ENCODE assay signal across 16 mouse cellular contexts in the genomic region with DNA sequence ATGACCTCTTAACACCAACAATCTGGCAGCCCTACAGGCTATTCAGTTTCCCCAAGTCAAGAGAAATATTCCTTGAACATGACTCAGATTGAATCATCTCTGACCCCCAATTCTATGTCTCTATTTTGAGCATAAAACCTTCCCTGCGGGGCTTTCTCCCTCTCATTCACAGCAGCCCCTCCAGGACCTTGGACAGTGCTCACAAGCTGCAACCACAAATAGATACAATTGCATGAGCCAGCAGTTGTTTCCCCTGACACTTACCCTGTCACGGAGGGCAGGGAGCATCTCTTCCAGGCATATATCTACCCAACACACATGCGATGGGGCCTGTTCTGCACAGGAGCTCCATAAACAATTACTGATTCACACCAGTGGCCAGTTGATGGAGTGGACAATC.
A peak's percentile ranks its signal among the peaks of the same experiment; 100 is the strongest.
DNase-seq lines count a peak whose midpoint lies in the region; ATAC-seq and TF ChIP-seq lines count a peak whose summit lies in the region.
"Had no signal": no experiment of that assay in that cellular context is flagged by ENCODE, and none has a peak within 500 bp of the region (broad histone marks: within the 10 kb centered on the region; RNA-seq: fewer than 3 reads in every experiment).

No protein-coding gene starts in this region.

- TF ChIP-seq CTCF in cerebellum, adult 2 months (IDR thresholded peaks at IDR 0.05; ENCODE audit: borderline replicate concordance, insufficient read depth, low read depth, low read length): no peak

- no peaks in the 10 kb centered on the region for H3K4me1 ChIP-seq in kidney, embryonic 14.5 days (ENCODE audit: control insufficient read depth, insufficient read depth, low read length)
- H3K4me1 ChIP-seq in cerebellum, adult 2 months (ENCODE audit: control insufficient read depth, insufficient read depth, low read length): no peaks in the 10 kb centered on the region
- H3K4me1 ChIP-seq: forebrain, embryonic 12.5 days; liver, embryonic 13.5 days; midbrain, embryonic 12.5 days had no signal

- peak; percentile 54 for DNase-seq in adrenal gland, postnatal 10 days
- DNase-seq in adrenal gland, adult 2 months: no peak
- peak; percentile 66 for DNase-seq in kidney, postnatal 10 days
- peak; percentile 8 for DNase-seq in urinary bladder, postnatal 25 days (ENCODE audit: low spot score)
- DNase-seq in urinary bladder, postnatal 36 days (ENCODE audit: low spot score in 2 of 2): no peak
- DNase-seq in cerebellum, adult 2 months: no peak
- DNase-seq in frontal cortex, postnatal 10 days (ENCODE audit: low spot score in 2 of 2): no peak
- DNase-seq: cerebellum, postnatal 36 days; layer of hippocampus, postnatal 36 days; liver, embryonic 13.5 days; spleen, adult 18-20 months; thymus, adult 2 months had no signal

- H3K9ac ChIP-seq in kidney, embryonic 14.5 days (ENCODE audit: low read depth, low read length): no peak overlapping the region
- H3K9ac ChIP-seq: forebrain, embryonic 12.5 days; liver, embryonic 13.5 days; midbrain, embryonic 12.5 days had no signal

- no peak for ATAC-seq in kidney, embryonic 14.5 days (ENCODE audit: low FRiP score, low TSS enrichment)
- ATAC-seq: inflammation-experienced regulatory T-cells, adult 6 months had no signal

- H3K4me3 ChIP-seq in kidney, embryonic 14.5 days (ENCODE audit: low read length): no peak overlapping the region
- H3K4me3 ChIP-seq in cerebellum, adult 2 months (replicated peaks; ENCODE audit: insufficient read depth, low read depth, low read length): no peak overlapping the region
- H3K4me3 ChIP-seq: forebrain, embryonic 12.5 days; liver, embryonic 13.5 days; midbrain, embryonic 12.5 days had no signal

- H3K27ac ChIP-seq in kidney, embryonic 14.5 days (ENCODE audit: low read depth, low read length): no peak overlapping the region
- H3K27ac ChIP-seq in cerebellum, adult 2 months (ENCODE audit: insufficient read depth, low read length): no peak overlapping the region
- H3K27ac ChIP-seq: forebrain, embryonic 12.5 days; liver, embryonic 13.5 days; midbrain, embryonic 12.5 days had no signal

- no peak for TF ChIP-seq POLR2A in cerebellum, adult 2 months (IDR thresholded peaks at IDR 0.05; ENCODE audit: borderline replicate concordance, insufficient read depth, low read length)

- no peaks in the 10 kb centered on the region for H3K9me3 ChIP-seq in kidney, embryonic 14.5 days (ENCODE audit: control insufficient read depth, low read length)
- H3K9me3 ChIP-seq: forebrain, embryonic 12.5 days; liver, embryonic 13.5 days; midbrain, embryonic 12.5 days had no signal

- H3K27me3 ChIP-seq in kidney, embryonic 14.5 days (ENCODE audit: control insufficient read depth, insufficient read depth, low read length): no peaks in the 10 kb centered on the region
- H3K27me3 ChIP-seq in cerebellum, adult 2 months (ENCODE audit: control insufficient read depth, insufficient read depth, low read length): no peaks in the 10 kb centered on the region
- H3K27me3 ChIP-seq: liver, embryonic 13.5 days; midbrain, embryonic 12.5 days had no signal

- WGBS in kidney, embryonic 14.5 days: 38% methylated on average over 3 of the region's 3 CpGs
- 70% methylated on average over 3 of the region's 3 CpGs for WGBS in cerebellum, adult 2 months

- no peaks in the 10 kb centered on the region for H3K36me3 ChIP-seq in kidney, embryonic 14.5 days (ENCODE audit: control insufficient read depth, insufficient read depth, low read length)
- H3K36me3 ChIP-seq: forebrain, embryonic 12.5 days; liver, embryonic 13.5 days; midbrain, embryonic 12.5 days had no signal

- H3K4me2 ChIP-seq in kidney, embryonic 14.5 days (replicated peaks; ENCODE audit: low read depth, low read length): no peak overlapping the region
- H3K4me2 ChIP-seq: forebrain, embryonic 12.5 days; liver, embryonic 13.5 days; midbrain, embryonic 12.5 days had no signal

Comparison
In these comparisons a context has a peak if more than half of its experiments do, and no peak if none do; other contexts are left out.
1. DNase-seq: peak in adrenal gland, postnatal 10 days (single experiment), kidney, postnatal 10 days (single experiment) and urinary bladder, postnatal 25 days (single experiment); none in adrenal gland, adult 2 months (single experiment), urinary bladder, postnatal 36 days (0 of 2), cerebellum, adult 2 months (0 of 2) and frontal cortex, postnatal 10 days (0 of 2).